Mouse (Mus musculus): ENCODE data around the gene Snn.

The Snn gene

DNA sequence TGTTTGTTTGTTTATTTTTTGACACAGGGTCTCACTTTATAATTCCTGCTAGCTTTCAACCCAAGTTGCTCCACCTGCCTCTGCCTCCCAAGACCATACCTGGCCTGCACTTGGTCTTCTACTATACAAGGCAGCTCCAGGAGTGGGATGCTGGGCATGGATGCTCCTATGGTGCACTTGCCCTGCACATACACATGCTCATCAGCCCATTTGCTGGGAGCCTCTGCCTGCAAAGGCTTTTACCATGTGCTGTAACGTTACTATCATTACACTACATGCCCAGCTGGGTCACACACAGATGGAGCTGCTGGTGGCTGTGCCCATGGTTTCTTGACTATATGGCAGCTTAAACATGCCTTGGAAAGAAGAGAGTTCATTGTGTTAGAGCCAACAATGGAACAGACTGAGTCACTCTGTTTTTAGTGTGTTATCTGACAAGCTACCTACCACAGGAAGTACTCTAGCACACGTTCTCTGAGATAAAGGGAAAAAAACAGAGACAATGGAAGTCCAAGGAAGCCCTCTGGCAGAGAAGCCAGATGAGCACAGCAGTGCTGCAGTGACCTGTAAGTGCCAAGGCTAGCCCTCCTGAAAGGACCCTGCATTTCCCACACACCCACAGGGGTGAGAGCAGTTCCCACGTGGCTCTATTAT lies 17.6 kb downstream of the Snn start:
- intact Hi-C loops (cut with DNase I), result no loop called here

DNA sequence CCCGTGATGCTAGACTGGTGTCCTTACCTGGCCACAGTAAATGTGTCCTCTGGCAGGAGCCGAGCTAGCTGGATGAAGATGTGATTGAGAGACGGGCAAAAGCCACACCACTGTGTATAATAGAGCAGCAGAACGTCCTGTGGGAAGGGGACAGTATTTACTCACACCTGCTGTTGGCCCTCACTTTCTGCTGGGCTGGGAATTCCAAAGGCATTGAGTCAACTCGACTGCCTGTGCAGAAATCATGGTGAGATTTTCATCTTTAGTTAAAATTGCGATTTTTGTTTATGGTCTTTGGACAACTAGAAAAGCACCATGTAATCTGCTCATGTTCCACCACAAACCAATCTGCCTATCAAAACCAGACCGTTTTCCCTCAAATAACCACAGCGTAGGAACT lies 23.4 kb downstream of the Snn start:
- intact Hi-C loops (cut with DNase I), result no loop called here

DNA sequence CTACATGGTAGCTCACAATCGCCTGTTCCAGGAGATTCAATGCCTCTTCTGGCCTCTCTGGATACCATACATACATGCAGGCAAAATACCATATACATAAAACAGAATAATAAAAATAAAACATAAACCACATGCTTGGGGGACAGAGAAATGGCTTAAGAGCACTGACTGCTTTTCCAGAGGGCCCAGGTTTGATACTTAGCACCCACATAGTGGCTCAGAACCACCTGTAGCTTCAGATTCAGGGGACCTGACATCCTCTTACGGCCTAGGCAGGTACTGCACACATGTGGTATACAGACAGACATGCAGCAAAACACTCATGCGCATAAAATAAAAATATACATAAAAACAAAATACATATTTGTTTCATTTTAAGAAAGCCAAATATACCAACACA lies 25.6 kb downstream of the Snn start:
- intact Hi-C loops (cut with DNase I), result no loop called here

DNA sequence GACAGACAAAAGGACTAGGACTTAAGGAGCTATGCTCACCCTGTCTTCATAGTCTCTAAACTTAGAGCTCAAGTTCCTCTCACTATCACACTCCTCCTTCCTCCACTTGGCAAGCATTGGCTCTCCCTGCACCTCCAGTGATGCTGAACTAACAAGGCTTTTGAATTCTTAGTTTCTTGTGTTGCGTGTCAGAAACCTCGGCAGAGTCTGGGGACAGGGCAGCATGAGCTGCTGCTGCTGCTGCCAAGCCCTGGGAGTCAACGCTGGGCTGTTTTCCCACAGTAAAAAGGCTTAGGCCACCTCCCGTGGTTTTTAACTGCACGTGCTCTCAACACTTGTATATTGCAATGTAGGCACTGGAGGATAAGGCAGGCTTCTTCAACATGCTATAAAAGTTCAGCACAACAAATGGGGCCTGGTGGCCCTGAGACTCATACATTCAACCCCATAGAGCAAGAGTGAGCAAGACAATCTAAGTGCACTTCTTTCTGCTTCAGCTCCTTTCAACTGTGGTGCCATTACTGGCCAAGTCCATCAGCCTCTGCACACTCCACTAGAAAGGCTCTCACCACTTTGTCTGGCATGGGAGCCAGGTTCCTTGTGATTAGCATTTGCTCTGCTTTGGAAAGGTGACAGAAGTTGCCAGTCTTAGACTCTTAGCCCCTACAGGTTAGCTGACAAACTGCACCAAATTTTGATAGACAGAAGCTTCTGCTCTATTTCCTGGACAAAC lies 26.3 kb downstream of the Snn start:
- intact Hi-C loops (cut with DNase I), result no loop called here

DNA sequence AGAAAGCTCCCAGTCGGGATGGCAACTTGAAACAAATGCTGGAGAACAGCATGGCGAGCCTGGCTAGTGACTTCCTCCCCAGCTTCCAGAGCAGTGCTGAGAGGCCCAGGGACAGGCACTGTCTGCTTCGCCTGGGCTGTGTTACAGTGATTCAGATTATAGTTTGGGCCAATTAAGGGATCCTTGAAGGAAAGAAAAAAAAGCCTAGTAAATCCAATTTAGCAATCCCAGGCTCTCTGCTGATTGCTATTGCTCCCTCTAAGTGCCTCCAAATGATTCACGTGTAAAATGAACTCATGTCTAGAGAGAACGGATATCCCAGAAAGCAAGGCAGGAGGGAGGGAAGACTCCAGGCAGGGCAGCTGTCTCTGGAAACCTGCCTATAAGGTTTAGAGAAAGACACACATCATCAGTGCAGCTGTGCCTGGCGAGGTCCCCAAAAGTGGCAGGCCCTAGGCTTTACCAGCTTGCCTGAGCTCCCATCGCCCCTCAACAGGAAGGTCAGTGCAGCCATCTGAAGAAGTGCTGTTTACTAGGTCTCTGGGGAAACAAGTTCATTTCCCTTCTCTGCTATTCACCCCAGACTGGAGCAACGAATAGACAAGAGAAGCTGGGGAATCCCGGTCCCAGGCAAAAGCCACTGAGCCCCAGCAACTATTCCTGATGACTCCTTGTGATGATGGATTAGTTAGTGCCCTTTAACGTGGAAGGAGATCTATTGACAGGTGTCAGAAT lies 30.3 kb downstream of the Snn start:
- intact Hi-C loops (cut with DNase I), result no loop called here

DNA sequence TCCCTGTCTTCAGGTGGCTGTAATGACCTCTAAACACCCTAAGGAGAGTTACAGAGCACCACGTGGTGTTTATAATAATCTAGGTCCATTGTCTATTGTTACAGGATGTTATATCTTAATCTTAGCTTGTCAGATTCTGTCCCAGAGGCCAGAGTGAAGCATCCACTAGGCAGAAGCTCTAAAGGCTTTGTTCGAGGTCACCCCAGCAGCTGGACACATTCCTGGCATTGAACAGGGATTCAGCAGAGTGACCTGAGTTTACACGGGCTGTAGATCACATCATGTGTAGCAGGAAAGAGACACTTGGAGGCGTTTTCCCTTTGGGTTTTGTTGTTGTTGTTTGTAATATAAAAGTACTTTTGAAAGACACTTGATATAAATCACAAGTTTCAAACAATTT lies 31.3 kb downstream of the Snn start:
- intact Hi-C loops (cut with DNase I), result no loop called here

DNA sequence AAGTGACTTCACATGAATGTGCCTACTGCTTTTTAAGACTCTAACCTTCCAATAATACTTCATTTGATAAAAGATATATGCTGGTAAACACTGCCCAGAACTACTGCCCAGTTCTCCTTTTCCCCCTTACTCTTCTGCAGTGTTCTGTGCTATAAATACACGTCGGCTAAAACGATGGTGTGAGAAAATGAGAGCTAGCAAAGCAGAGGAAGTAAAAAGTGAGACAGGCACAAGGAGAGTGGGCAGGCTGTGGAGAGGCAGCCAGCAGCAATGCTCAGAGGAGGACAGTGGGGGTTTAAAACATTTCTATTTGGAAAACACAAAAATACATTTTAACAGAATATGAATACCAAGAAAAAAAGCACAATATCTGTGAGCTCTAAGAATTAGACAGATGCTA lies 31.8 kb downstream of the Snn start:
- intact Hi-C loops (cut with DNase I), result no loop called here

DNA sequence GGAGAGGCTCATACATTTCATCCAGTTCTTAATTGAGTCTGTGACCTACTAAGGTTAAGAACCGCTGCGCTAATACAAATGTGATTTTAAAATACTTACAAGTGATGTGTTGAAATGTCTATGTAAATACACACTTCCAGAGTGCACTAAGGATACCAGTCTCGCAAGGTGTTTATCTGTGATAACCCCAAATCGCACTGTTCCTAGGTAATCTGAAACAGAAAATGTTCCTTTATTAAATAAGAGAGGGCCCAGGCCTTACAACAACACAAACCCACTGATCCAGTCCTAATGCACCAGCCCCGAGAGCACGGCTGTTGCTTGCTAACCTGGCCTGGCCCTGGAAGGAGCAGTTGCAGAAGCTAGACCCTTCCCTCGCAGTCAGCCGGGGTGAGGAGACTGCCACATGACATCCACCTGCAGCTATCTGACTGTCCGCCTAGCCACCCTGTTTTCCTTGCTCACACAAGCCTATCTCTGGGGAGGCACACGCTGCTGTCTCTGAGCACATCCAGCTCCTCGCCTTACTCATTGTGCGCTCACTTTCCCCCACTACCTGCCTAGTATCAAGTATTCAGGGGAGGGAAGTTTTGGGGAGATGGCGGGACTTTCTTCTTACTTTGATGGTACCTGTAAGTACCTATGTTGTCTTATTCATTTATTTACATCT lies 33.1 kb downstream of the Snn start:
- intact Hi-C loops (cut with DNase I), result no loop called here

DNA sequence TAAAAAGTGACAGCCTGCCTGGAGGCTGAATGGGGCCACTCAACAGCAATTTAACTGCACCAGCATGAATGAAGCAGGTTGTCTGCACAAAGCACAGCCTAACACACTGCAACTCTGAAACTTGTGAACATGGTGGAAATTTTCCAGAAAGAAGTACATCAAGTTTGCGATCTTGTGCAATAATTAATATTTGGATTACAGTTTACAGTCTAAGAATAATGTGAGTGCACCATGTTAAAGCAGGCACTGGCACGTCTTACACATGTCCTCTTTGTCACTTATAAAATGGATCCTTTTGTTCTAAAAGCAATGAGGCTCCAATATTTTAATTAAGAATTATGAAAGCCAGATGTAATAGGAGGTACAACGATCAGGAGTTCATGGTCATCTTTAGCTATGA lies 36.6 kb downstream of the Snn start:
- intact Hi-C loops (cut with DNase I), result no loop called here

DNA sequence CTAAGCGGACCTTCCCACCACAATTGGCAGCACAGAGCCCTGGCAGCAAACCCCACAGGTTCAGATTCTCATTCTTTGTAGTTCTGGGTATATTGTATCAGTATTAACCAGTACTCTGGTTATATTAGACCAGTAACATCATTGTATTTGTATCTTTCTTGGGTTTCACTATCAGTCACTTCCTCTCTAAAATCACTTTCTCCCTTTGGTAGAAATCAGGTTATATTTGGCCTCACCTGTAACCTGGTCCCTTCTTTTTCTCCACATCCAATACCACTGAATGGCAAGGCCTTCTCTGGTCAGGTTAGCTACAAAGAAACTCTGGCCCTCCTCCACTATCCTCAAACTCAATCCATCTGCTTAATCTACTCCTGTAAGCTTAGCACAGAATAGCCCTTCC lies 44.2 kb downstream of the Snn start:
- intact Hi-C loops (cut with DNase I), result loop anchor here (5.0 to 10.0 kb wide), 2 partner anchors 160 to 233 kb away; no protein-coding TSS in a partner anchor

DNA sequence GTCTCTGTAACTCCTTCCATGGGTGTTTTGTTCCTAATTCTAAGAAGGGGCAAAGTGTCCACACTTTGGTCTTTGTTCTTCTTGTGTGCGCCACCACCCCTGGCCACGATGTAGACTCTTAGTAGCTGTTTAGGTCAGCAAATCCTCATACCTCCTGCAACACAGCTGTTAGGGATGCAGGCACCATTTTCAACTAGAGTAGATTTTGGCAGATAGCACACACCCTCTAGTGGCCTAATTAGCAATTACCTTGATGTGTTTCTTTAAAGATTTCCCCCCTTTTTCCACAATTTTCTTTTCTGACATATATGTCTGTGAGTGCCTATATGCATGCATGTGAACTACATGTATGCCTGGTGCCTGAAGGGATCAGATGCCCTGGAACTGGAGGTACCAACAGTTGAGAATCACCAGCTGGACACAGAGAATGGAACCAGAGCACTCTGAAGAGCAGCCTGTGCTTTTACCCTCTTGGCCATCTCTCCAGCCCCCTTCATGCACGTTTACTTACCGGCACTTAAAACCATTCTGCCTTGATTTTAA lies 48.5 kb downstream of the Snn start:
- intact Hi-C loops (cut with DNase I), result loop anchor here (2.0 to 10.0 kb wide), 3 partner anchors 72 to 237 kb away; no protein-coding TSS in a partner anchor

DNA sequence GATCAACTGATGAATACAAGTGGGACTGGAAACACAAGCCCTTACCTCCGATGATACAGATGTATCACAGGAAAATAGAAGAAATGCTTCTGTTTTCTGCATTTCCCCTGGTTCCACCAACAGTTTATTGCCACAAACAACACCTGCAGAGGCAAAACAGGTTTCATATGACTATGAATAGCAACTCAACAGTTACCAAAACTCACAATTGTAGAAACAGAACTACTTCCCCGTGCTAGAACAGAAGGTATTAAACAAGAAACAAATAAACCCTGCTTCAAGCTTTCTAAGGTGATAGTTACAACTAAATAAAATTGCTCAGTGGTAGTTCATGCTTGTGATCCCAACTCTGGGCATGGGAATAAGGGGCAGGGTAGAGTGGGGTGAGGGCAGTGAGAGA lies 61.9 kb downstream of the Snn start:
- intact Hi-C loops (cut with DNase I), result no loop called here

DNA sequence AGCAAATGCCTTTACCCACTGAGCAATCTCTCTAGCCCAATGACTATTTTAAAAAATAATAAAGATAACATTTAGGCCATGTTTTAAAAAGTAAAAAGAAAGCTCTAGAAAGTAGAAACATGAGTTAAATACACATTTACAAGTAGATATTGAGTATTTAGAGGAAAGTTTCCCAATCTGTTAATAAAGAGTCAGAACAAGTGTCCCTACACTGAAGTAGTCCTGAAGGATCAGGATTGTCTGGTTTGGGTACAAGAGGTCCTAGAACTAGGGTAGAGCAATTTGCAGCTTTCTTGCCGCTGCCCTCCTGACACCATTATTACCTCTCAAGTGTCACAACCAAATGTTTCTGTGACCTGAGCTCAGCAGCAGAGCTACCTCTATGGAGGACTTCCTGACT lies 63.4 kb downstream of the Snn start:
- intact Hi-C loops (cut with DNase I), result no loop called here

Measured in adrenal gland (tissue).